Mouse (Mus musculus) neural tube, embryonic 15.5 days (tissue): ENCODE measurements around the gene Eya2. TPM values are rescaled to one million over a fixed set of nuclear protein-coding genes. Genes with fewer than 3 reads are reported as not detected.
A peak's percentile ranks its signal among the peaks of the same experiment; 100 is the strongest.

ENCODE experiments used
- ATAC-seq: fragments of 200-750 bp; cut with Nextera tagmentation; 2 replicates; pipeline ENCODE4 v1.8.0; 2017; ENCODE audit warnings: mild to moderate bottlenecking, moderate TSS enrichment, moderate library complexity; ENCODE audit not compliant: low FRiP score
- H3K27ac ChIP-seq: fragments of 300-500 bp; sonication (generic); replicated peaks from 2 replicates; pipeline ENCODE4 v1.5.1; 2015; ENCODE audit warnings: mild to moderate bottlenecking, inconsistent platforms
- H3K27me3 ChIP-seq: fragments of 300-500 bp; sonication (generic); replicated peaks from 2 replicates; pipeline ENCODE4 v1.6.1; 2015; ENCODE audit warnings: inconsistent platforms
- H3K36me3 ChIP-seq: fragments of 300-500 bp; sonication (generic); 2 replicates; pipeline ENCODE4 v1.6.1; 2015; ENCODE audit warnings: inconsistent platforms
- H3K4me1 ChIP-seq: fragments of 300-500 bp; sonication (generic); 2 replicates; pipeline ENCODE4 v1.6.1; 2015; ENCODE audit warnings: inconsistent platforms
- H3K4me2 ChIP-seq: fragments of 300-500 bp; sonication (generic); 2 replicates; pipeline ENCODE4 v1.6.1; 2015; ENCODE audit warnings: inconsistent platforms, mild to moderate bottlenecking, moderate library complexity
- H3K4me3 ChIP-seq: fragments of 300-500 bp; sonication (generic); replicated peaks from 2 replicates; pipeline ENCODE4 v1.5.1; 2015; ENCODE audit warnings: mild to moderate bottlenecking, inconsistent platforms
- H3K9ac ChIP-seq: fragments of 300-500 bp; sonication (generic); replicated peaks from 2 replicates; pipeline ENCODE4 v1.6.1; 2015; ENCODE audit warnings: mild to moderate bottlenecking, inconsistent platforms
- H3K9me3 ChIP-seq: fragments of 300-500 bp; sonication (generic); replicated peaks from 2 replicates; pipeline ENCODE4 v1.6.1; 2016; ENCODE audit warnings: inconsistent platforms
- WGBS: fragments of 180-500 bp; shearing (Covaris S2); methylation state at CpG from one replicate; pipeline ENCODE4 v1.1.7; 2015; ENCODE audit warnings: mixed read lengths; 5-methylcytosine and 5-hydroxymethylcytosine counted together
- polyA plus RNA-seq: library from polyadenylated mRNA; unstranded; fragments of >200 nt; fragmentation: Nextera tagmentation; extraction: Ambion mirVana; gene quantifications from 2 replicates; pipeline ENCODE4 v1.2.1, GENCODE M21; 2015

The Eya2 gene
- polyA plus RNA-seq, 1 experiment from 2014 or later = 5.2 TPM

- Histone ChIP-seq H3K4me1 (peaks cover 1% of the 10 kb centered on the region; the same call in 1 of the 2 replicates), H3K27ac (no peak overlapping the region), H3K9me3 (no peaks in the 10 kb centered on the region), H3K27me3 (no peaks in the 10 kb centered on the region; the same call in 1 of the 2 replicates), H3K4me3 (no peak overlapping the region), H3K9ac (no peak overlapping the region), H3K4me2 (no peak overlapping the region), H3K36me3 (no peaks in the 10 kb centered on the region)
- ATAC-seq = 0 out of 2 replicates have a peak, but pooled peaks have one; percentile 24
- 18% methylated on average over 7 of the region's 7 CpGs for WGBS
Observed at GRCm38 (mm10) chr2:165751068-165751467, 156.2 kb downstream of the Eya2 start.

- no peak for ATAC-seq
- no peak overlapping the region for H3K4me3 ChIP-seq
- no peak overlapping the region for H3K9ac ChIP-seq
- no peaks in the 10 kb centered on the region; the same call in 1 of the 2 replicates for H3K27me3 ChIP-seq
- no peak overlapping the region for H3K4me2 ChIP-seq
- no peak overlapping the region for H3K27ac ChIP-seq
- H3K9me3 ChIP-seq = no peaks in the 10 kb centered on the region
- H3K4me1 ChIP-seq = peaks cover 4% of the 10 kb centered on the region
- WGBS = 89% methylated on average over 4 of the region's 4 CpGs
- no peaks in the 10 kb centered on the region for H3K36me3 ChIP-seq
Observed at GRCm38 (mm10) chr2:165752704-165753103, 157.9 kb downstream of the Eya2 start.

- peak overlapping the region; percentile 65; the same call in 1 of the 2 replicates for H3K27ac ChIP-seq
- peak; percentile 23; the same call in 1 of the 2 replicates for ATAC-seq
- H3K9me3 ChIP-seq = no peaks in the 10 kb centered on the region
- H3K4me1 ChIP-seq = peaks cover 15% of the 10 kb centered on the region
- no peak overlapping the region for H3K4me3 ChIP-seq
- no peak overlapping the region for H3K9ac ChIP-seq
- 31% methylated on average over 15 of the region's 15 CpGs for WGBS
- H3K36me3 ChIP-seq = no peaks in the 10 kb centered on the region
- H3K4me2 ChIP-seq = peak overlapping the region; percentile 29
- no peaks in the 10 kb centered on the region for H3K27me3 ChIP-seq
Observed at GRCm38 (mm10) chr2:165757799-165758198, 163.0 kb downstream of the Eya2 start.

- no peak overlapping the region for H3K9ac ChIP-seq
- ATAC-seq = peak; percentile 79
- H3K4me3 ChIP-seq = no peak overlapping the region
- H3K27ac ChIP-seq = peak overlapping the region; percentile 65; the same call in 1 of the 2 replicates
- peaks cover 15% of the 10 kb centered on the region for H3K4me1 ChIP-seq
- H3K4me2 ChIP-seq = no peak overlapping the region
- 17% methylated on average over 5 of the region's 5 CpGs for WGBS
- no peaks in the 10 kb centered on the region for H3K27me3 ChIP-seq
- no peaks in the 10 kb centered on the region for H3K36me3 ChIP-seq
- no peaks in the 10 kb centered on the region for H3K9me3 ChIP-seq
Observed at GRCm38 (mm10) chr2:165758534-165758933, 163.7 kb downstream of the Eya2 start.

- H3K4me2 ChIP-seq = no peak overlapping the region
- no peaks in the 10 kb centered on the region for H3K27me3 ChIP-seq
- H3K9ac ChIP-seq = no peak overlapping the region
- ATAC-seq = no peak
- H3K4me1 ChIP-seq = peaks cover 15% of the 10 kb centered on the region
- H3K36me3 ChIP-seq = no peaks in the 10 kb centered on the region
- no peak overlapping the region for H3K4me3 ChIP-seq
- no peaks in the 10 kb centered on the region for H3K9me3 ChIP-seq
- WGBS = 76% methylated on average over 13 of the region's 13 CpGs
- no peak overlapping the region for H3K27ac ChIP-seq
Observed at GRCm38 (mm10) chr2:165759421-165759985, 164.7 kb downstream of the Eya2 start.

- ATAC-seq = no peak
- Histone ChIP-seq H3K4me1 (peaks cover 11% of the 10 kb centered on the region), H3K4me2 (no peak overlapping the region), H3K27me3 (no peaks in the 10 kb centered on the region), H3K27ac (0 out of 2 replicates have a peak overlapping the region, but pooled peaks have one; percentile 41), H3K9me3 (no peaks in the 10 kb centered on the region), H3K9ac (no peak overlapping the region), H3K4me3 (no peak overlapping the region), H3K36me3 (no peaks in the 10 kb centered on the region)
- 38% methylated on average over 10 of the region's 11 CpGs for WGBS
Observed at GRCm38 (mm10) chr2:165768805-165769358, 174.1 kb downstream of the Eya2 start.

GRCm38 (mm10) chr2:165769375-165769948, 174.6 kb downstream of the Eya2 start:
- Histone ChIP-seq H3K9ac (no peak overlapping the region), H3K4me1 (peaks cover 11% of the 10 kb centered on the region), H3K27ac (peak overlapping the region; percentile 41; the same call in 1 of the 2 replicates), H3K4me2 (no peak overlapping the region), H3K36me3 (no peaks in the 10 kb centered on the region), H3K4me3 (no peak overlapping the region), H3K27me3 (no peaks in the 10 kb centered on the region), H3K9me3 (no peaks in the 10 kb centered on the region)
- 22% methylated on average over 10 of the region's 10 CpGs for WGBS
- 0 out of 2 replicates have a peak, but pooled peaks have one; percentile 29 for ATAC-seq

- WGBS = 21% methylated on average over 6 of the region's 6 CpGs
- Histone ChIP-seq H3K9me3 (no peaks in the 10 kb centered on the region), H3K36me3 (peaks cover 16% of the 10 kb centered on the region), H3K4me3 (no peak overlapping the region), H3K4me1 (peaks cover 5% of the 10 kb centered on the region), H3K9ac (no peak overlapping the region), H3K4me2 (no peak overlapping the region), H3K27me3 (no peaks in the 10 kb centered on the region), H3K27ac (peak overlapping the region; percentile 69)
- peak; percentile 73 for ATAC-seq
Observed at GRCm38 (mm10) chr2:165778927-165779326, 184.1 kb downstream of the Eya2 start.

- ATAC-seq = peak; percentile 22; the same call in 1 of the 2 replicates
- 34% methylated on average over 5 of the region's 5 CpGs for WGBS
- Histone ChIP-seq H3K36me3 (peaks cover 42% of the 10 kb centered on the region), H3K27ac (no peak overlapping the region), H3K4me1 (peaks cover 5% of the 10 kb centered on the region), H3K4me3 (no peak overlapping the region), H3K27me3 (no peaks in the 10 kb centered on the region), H3K9ac (no peak overlapping the region), H3K9me3 (no peaks in the 10 kb centered on the region), H3K4me2 (no peak overlapping the region)
Observed at GRCm38 (mm10) chr2:165782324-165782723, 187.5 kb downstream of the Eya2 start.

GRCm38 (mm10) chr2:165785312-165786036, 190.6 kb downstream of the Eya2 start:
- peaks cover 13% of the 10 kb centered on the region for H3K4me1 ChIP-seq
- no peak for ATAC-seq
- H3K4me2 ChIP-seq = no peak overlapping the region
- no peak overlapping the region for H3K27ac ChIP-seq
- H3K36me3 ChIP-seq = peaks cover 66% of the 10 kb centered on the region
- 91% methylated on average over 20 of the region's 20 CpGs for WGBS
- no peak overlapping the region for H3K4me3 ChIP-seq
- H3K27me3 ChIP-seq = no peaks in the 10 kb centered on the region
- H3K9ac ChIP-seq = no peak overlapping the region
- H3K9me3 ChIP-seq = no peaks in the 10 kb centered on the region

GRCm38 (mm10) chr2:165786467-165786866, 191.6 kb downstream of the Eya2 start:
- ATAC-seq = no peak
- Histone ChIP-seq H3K4me3 (no peak overlapping the region), H3K9ac (no peak overlapping the region), H3K27ac (no peak overlapping the region), H3K27me3 (no peaks in the 10 kb centered on the region), H3K9me3 (no peaks in the 10 kb centered on the region), H3K36me3 (peaks cover 72% of the 10 kb centered on the region), H3K4me1 (peaks cover 22% of the 10 kb centered on the region), H3K4me2 (no peak overlapping the region)
- WGBS = 63% methylated on average over 1 of the region's 1 CpGs
